Mouse (Mus musculus) activated CD4-positive, CD25-positive, alpha-beta regulatory T cell, adult 4 months (primary cell): ENCODE measurements at regions not wholly inside any gene's neighbourhood (a gene's known extent, or its start where the extent isn't known, plus 50 kb on each side); places are given as distances from the start of the nearest gene placed in this dataset.
"Not testable (repeated sequence)": the region's sequence is repeated elsewhere in the genome, so short reads cannot be mapped to it uniquely, and the experiment has no call there.

Experiments used
- ATAC-seq: one replicate; pipeline ENCODE4 v1.8.0; 2017

- ATAC-seq = no peak
These were observed 497.2 kb upstream of the Pdzrn3 start for GRCm38 (mm10) chr6:101874894-101875293.

- no peak for ATAC-seq
These were observed 481.2 kb upstream of the Pdzrn3 start for GRCm38 (mm10) chr6:101858895-101859294.

DNA sequence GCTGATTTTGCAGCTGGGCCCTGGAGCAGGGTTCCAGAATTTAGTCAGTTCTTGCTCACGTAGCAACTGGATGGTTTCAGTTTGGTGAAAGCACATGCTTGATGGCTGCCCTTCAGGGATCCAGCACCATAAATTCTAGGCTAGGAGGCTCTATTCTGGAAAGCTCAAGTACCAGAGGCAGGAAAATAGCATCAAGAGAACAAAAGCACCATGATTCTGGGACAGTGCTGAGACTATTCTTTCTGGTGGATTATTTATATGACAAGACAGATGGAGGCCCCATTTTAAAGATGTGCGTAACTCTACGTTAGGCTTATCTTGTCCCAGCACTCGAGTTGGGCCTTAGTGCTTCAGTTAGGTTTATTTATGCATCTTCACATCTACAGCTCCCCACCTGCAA, 463.0 kb upstream of the Pdzrn3 start:
- no peak for ATAC-seq

GRCm38 (mm10) chr6:101837563-101837962, 459.9 kb upstream of the Pdzrn3 start:
- no peak for ATAC-seq

DNA sequence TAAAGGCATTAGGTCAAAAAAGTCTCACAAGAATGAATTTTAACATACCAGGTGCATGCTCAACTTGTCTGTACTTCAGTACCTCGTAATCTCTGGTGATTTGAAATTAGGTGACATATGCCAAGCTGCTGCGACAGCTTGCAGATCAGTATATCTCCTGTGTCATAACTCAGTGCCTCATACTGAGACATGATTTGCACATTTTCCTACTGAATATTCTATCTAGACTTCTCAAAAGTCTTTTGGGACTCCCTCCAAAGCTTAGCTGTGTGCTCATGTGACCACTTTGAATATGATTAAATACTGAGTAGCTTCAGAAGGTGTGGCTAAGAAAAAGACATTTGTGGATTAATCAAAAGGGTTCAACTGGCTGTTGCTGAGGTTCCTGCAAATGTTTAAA, 416.3 kb upstream of the Pdzrn3 start:
- ATAC-seq = no peak

- ATAC-seq = no peak
These were observed 400.2 kb upstream of the Pdzrn3 start for GRCm38 (mm10) chr6:101777864-101778263.

DNA sequence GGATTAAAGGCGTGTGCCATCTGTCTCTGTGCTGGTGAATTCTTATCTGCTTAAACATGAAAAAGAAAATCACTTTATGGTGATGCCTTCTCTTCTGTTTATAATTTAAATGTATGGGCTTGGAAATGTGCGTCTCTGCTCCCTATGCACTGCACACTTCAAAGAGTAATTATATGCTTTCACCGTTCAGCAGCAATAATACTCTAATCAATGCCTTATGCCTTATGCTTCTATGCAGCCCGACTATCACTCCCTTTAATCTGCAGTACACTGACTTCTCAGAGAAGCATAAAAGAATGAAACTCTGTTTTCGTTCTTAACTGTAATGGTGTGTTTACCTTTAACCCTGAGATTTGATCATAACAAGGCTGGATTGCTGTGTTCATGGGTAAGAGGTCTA, 395.5 kb upstream of the Pdzrn3 start:
- no peak for ATAC-seq

- ATAC-seq = no peak
These were observed 357.4 kb upstream of the Pdzrn3 start for GRCm38 (mm10) chr6:101735107-101735506.

DNA sequence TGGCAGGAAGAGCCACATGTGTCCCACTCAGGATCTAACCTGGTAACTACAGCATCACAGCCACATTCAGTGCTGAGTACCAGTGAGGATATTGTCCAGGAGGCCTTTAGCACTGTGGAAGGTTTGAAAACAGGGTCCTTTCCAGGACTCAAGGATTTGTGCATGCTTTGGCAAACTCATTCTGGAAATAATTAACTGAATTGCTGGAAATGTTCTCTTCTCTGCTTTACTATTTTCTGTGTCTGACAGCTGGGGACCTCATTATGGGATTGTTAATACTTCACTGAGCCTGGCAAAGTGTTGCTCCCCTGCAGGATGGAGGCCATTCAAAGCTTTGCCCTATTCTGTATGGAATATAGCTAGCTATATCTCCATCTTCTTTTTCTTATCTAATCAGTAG, 342.8 kb upstream of the Pdzrn3 start:
- ATAC-seq = no peak

DNA sequence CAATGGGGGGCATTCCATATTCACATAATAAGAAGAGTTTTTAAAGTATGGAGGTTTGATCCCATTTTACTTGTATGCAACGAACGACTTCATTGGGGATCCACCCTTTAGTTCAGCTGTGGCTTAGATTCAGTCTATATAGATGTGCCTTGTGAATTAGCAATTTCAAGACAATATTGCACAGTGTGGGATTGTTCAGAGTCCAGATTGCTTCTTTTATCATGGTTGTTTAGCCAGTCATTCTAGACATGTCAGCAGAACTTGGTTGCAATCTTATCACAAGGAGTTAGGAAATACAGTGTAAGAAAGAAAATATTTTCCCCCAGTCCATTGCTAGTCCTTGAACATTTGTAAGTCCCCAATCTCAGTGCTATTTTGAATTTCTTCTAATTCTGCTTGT, 312.0 kb upstream of the Pdzrn3 start:
- ATAC-seq = no peak

- no peak for ATAC-seq
These were observed 308.9 kb upstream of the Pdzrn3 start for GRCm38 (mm10) chr6:101686578-101686977.

DNA sequence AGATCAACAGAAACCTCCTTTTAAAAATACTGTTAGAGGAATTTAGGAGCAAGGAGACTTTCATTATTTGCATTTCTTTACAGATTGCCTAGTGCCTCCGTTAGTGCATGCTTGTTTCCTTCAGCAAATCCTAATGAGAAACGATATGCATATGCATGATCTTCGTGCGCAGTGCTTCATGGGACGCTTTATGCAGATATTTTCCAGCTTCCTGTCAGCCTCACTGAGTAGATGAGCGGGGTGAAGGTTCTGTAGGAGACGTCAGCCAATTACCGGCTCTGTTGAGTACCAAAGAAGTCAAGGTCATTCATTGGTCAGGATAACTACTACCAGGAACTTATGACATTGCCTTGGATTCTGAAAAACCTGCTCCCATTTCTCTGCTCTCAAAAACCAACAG, 308.0 kb upstream of the Pdzrn3 start:
- ATAC-seq = no peak

DNA sequence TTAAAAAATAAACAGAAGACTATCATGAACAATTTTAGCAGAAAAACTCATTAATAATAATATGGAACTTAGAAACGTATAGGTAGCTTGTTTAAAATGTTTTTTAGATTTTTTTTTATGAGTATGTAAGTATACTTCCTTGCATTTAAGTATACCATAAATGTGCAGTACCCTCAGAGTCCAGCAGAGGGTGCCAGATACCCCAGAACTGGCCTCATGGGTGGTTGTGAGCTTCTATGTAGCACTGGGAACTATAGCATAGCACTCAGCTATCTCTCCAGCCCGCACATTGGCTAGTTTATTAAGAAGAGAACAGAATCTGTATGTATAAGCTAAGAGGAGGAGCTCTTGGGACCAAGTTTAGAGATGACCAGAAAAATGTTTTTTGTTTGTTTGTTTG, 306.7 kb upstream of the Pdzrn3 start:
- ATAC-seq = peak; percentile 19

DNA sequence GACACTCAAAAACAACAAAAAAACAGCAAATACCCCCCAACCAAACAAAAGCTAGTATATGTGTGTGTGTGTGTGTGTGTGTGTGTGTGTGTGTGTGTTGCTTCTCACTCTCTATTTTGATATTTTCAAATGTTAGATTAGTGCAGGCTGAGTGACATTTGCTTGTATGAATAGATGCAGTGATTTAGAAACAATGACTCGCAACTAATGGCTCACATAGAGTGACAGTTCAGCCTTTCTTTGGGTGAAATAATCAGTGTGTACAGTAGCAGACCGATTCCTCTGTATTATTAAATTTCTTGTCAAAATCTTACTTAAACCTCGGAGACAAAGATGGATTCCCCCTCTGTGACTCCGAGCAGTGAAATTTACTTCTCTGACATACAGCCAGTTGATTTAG, 297.1 kb upstream of the Pdzrn3 start:
- no peak for ATAC-seq

- ATAC-seq = no peak
These were observed 293.1 kb upstream of the Pdzrn3 start for GRCm38 (mm10) chr6:101670770-101671169.

DNA sequence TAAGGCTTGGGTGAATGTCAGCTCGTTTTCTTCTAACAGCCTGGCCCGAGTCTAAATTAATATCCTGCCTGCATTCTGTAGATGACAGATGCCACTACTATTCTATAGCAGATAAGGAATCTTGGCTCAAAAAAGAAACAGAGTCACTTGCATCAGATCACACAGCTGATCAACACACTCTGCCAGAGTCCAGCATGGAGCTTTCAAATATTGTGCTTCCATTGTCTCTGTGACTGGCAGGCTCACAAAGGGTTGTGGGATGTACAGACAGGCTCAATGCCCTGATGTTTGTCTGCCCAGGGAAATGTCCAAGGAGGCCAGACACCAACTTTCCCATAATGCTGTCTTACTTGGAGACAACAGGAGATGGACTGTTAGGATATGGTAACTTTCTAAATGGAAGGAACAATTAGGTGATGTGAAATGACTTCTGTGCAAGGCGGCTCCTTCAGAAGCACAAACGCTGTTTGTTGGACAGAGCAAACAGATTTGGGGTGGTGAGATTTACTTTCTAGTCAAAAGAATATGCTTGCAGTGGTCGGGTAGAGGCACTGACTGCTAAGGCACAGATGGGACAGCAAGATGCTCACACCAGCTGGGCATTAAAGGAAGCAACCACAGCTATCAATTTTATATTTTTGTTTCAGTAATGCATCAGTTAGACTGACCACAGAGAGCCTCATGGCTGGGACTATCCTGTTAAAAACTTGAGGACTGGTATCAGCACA, 291.6 kb upstream of the Pdzrn3 start:
- ATAC-seq = no peak

- no peak for ATAC-seq
These were observed 276.7 kb upstream of the Pdzrn3 start for GRCm38 (mm10) chr6:101654351-101654750.

- ATAC-seq = not testable (repeated sequence)
These were observed 272.7 kb upstream of the Pdzrn3 start for GRCm38 (mm10) chr6:101650348-101650747.

DNA sequence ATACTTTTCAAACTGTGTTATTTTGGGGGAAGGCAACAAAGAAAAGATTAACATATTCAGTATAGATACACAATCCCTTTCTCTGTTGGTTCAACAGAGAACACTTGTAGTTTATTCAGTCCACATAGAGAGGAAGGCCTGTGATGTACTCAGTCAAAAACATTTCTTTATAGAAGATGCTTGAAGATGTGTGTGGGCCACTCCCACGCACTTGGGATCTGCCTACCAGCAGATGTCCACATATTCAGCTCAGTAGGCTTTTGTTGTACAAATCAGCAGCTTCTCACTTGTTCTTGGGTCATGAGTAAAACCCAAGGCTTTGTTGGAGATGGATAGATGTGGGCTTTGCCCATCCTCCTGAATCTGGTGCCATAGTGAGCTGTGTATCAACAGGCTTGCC, 239.6 kb upstream of the Pdzrn3 start:
- no peak for ATAC-seq

GRCm38 (mm10) chr6:101616776-101617175, 239.1 kb upstream of the Pdzrn3 start:
- ATAC-seq = no peak

DNA sequence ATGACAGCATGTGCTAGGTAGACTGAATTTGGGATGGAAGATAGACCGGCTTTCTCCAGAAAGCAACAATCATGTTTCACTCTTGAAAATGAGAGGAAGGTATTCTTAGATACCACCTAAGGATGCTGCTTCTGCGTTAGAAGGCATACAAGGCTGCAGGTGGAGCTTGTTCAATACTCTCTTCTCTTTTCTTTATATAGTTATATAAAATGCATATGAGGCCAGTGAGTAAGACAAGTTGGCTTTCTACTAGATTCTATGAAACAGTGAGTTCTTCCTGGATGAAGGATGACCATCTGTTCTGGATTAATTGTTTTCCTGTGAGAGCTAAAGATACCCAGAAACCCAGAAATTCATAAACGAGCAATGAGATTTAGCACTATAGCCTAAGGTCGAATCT, 231.3 kb upstream of the Pdzrn3 start:
- no peak for ATAC-seq

- no peak for ATAC-seq
These were observed 225.4 kb upstream of the Pdzrn3 start for GRCm38 (mm10) chr6:101603083-101603482.

DNA sequence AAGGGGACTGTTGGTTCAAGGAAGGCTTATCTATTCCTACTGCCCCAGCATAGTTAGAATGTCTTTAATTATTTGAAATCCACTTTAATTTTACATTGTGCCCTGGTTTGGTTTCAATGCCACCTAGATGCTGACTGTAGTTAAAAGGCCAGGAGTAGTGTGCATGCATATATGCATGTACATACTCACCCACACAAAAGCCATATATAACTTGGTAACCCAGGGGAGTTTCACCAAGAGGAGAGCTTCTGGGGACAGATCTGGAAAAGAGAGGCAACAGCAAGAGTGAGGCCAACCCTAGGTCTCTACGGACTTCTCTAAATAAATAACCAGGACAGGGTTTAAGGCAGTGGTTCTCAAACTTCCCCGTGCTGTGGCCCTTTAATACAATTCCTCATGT, 219.3 kb upstream of the Pdzrn3 start:
- ATAC-seq = no peak

DNA sequence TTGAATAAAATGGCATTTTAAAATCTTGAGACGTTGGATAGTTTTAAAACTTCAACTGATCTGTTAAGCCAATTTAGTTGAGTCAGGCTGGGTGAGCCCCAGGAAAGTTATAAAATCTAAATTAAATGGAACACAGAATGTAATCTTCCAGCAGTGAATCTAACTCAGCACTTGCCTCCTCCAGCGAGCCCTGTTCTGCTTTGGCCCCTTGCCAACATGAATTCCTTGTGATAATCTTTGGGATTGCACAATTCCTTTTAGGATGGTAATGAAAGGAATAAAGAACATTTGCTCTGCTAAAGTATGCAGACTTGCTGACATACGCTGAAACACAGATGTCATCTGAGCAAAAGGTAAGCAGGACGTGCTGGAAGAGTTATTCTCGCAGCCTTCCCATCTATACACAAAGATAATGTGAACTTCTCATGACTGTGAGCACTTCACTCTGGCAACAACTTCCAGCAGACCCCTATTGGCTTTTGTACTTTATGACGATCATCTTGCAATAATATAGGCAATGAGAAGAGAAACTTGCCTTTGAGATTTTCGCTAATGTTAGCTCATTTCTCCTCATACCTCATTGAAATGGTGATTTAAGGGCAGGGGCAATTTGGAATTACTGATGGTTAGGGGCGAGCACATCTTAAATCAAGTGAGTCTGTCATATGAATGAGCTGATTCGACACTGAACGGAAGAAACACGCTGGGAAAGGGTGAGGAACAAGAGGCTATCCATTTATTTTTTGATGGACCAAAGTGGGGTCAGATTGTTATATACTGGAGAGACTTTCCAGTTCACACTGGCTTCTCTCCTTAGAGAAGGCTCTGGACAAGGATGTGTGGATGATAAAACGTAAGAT, 216.3 kb upstream of the Pdzrn3 start:
- no peak for ATAC-seq
